Mouse (Mus musculus): Measurements from ENCODE around the gene Tmem199.

The Tmem199 gene

DNA sequence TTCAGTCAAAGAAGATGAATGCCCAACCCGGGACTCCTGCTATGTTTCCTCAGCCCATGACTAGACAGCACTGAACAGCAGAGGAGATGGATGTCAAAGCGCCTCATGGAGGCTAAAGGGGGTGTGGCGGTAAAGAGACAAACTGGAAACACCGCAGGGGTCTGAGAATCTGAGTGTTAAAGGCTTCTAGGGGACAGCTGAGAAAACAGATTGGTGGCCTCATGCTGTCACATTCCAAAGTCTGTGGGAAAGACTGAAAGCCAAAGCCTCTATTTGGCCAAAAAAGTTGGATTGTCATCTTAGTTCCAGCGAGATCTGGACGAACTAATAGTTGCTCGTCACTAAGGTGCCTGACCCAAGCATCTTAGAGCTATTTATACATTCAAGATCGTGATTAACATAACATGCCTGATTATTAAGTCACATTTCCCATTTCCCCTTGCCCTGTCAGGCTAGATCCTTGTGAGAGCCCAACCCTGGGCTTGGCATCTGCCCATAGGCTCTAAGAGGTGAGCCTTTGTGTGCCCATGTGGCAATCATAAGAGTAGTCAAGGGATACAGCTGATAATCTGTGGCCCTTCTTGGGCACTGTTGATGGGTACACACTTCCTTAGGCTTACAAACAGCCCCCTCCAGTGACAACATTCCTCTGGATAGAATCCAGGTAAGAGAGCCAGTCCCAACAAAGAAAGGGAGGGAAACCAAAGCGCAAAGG, 11.4 kb upstream of the Tmem199 start:
- no peak for DNase-seq

DNA sequence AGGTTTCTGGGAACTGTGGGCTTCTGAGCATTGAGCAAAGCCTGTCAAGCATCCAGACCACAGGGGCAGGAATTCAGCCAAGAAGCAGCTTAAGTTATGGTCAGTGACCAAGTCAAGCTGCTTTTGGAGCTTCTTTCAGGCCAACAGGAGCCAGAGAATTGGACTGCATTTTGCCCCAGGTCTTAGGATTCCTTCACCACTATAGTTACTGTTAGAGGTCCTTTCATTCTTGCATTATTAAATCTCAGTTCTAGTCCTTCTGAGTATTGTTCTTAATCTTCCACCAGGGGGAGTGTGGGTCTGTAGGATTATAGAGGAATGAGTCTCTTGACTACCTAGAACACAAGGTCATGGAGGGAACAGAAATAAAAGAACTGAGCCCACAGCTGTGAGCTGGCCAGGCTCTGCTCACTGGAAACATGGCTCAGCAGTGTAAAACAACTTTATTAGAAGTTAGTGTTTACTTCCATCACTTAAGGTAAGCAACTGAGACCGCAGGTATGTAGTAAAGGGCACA, 10.6 kb upstream of the Tmem199 start:
- DNase-seq = peak; percentile 62

DNA sequence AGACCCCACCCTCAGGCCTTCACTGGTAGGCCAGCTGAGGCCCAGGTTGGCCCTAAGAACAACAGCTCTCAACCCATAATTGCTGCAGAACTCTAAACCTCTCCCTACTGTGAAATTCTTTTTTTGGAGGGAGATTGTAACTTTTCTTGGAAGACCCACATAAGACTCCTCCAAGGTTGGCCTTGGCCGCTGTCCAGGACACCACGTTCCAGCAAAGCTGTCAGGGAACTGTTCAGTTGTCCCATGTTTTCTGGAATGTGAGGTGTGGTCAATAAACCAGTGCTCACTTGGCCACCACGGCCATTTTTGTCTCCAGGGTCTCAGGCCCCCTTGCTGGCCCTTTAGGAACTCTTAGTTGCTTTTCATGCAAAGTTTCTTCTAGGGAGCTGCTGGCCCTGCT, 9.9 kb upstream of the Tmem199 start:
- no peak for DNase-seq

DNA sequence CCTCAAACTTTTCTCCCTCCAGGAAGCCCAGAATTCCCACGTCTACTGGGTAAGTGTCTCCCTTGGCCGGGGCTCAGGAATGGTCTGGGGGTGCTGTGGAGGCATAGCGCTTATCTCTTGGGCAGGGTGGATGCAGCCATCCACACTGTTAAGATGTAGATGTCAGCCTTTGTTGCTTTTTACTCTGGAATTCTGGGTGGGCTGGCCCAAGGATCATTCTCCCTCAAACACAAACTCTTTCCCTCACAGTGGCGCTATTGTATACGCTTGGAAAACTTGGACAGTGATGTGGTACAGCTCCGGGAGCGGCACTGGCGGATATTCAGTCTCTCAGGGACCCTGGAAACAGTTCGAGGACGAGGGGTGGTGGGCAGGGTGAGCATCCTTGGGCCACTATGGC, 7.0 kb upstream of the Tmem199 start:
- DNase-seq = no peak

DNA sequence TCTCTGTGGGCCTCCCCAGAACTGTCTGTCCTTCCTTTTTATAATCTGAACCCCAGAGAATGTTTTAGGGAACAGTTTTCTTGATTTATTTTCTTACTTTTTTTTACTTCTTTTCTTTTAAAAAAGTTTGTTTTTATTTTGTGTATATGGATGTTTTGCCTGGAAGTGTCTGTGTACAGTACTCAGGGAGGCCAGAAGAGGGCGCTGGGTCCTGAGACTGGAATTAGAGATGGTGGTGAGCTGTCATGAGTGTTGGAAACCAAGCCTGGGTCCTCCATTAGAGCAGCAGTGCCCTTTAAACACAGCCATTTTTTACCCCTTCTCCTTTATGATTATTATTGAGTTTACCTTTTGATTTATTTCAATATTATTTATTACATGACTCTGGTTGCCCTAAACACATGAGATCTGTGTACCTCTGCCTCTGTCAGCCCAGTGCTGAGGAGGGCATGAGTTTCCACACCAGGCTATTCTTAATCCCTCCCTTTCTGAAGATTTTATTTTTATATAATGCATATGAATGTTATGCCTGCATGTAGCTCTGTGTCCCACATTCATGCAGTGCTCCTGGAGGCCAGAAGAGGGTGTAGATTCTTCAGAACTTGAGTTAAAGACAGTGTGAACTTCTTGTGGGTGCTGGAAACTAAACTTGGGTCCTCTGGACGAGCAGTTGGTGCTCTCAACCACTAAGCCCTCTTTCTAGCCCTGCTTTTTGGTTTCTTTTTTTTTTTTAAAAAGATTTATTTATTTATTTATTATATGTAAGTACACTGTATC, 3.8 kb upstream of the Tmem199 start:
- DNase-seq = no peak

DNA sequence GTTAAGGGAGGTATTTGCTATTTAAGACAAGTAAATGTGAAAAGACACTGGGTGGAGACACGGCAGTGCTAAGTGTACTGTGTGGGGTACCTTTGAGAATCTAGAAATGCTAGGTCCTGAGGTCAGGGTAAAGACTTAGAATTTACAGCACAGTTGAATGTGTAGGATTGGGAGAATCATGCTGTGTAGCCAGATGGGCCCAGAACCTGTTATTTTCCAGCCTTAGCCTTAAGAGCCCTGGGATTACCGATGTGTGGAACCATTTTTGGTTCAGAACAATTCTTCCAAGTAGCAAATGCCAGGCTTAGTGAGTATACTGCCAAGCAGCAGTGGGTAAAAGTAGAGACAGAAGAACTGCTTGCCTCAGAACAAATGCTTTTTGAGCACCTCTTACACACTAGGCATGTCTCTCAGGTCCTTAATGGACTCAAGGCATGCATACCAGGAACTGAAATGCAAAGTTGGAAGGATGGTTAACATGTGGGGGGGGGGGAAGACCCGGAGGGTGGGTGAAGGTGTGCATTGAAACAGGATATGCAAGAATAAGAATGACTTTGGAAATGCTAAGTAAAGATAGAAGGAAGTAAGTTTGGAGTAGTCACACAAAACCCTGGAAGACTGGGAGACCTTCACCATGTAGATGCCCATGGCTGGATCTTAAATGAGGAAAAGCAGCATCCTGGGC, 1.3 kb upstream of the Tmem199 start:
- DNase-seq = no peak

DNA sequence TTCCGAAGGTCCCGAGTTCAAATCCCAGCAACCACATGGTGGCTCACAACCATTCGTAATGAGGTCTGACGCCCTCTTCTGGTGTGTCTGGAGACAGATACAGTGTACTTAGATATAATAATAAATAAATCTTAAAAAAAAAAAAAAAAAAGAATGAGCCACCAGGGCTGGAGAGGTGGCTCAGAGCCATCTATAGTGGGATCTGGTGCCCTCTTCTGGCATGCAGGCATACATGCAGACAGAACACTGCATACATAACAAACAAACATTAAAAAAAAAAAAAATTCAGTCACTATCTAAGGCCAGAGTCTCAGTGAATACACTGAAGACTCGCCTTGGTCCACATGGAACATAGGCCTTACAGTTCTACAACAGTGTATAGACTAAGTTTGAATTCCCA, 2.8 kb downstream of the Tmem199 start:
- DNase-seq = no peak

DNA sequence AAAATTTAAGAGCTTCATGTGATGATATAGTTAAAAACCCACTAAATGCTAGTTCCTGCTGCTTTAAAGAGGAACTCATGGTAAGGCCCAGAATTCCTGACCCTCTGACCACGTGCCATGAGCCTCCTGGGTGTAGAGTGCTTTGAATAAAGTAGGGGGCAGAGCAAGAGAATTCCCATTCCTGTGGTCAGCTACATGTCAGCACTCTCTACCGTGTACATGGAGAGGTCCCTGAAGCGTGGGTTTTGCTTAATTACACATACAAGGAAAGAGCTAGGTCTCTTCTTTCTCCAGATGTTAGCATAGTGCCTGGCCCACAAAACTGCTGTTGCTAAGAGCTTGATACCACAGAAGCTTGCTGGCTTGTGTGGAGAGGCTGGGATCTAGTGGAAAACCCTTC, 6.5 kb downstream of the Tmem199 start:
- no peak for DNase-seq

DNA sequence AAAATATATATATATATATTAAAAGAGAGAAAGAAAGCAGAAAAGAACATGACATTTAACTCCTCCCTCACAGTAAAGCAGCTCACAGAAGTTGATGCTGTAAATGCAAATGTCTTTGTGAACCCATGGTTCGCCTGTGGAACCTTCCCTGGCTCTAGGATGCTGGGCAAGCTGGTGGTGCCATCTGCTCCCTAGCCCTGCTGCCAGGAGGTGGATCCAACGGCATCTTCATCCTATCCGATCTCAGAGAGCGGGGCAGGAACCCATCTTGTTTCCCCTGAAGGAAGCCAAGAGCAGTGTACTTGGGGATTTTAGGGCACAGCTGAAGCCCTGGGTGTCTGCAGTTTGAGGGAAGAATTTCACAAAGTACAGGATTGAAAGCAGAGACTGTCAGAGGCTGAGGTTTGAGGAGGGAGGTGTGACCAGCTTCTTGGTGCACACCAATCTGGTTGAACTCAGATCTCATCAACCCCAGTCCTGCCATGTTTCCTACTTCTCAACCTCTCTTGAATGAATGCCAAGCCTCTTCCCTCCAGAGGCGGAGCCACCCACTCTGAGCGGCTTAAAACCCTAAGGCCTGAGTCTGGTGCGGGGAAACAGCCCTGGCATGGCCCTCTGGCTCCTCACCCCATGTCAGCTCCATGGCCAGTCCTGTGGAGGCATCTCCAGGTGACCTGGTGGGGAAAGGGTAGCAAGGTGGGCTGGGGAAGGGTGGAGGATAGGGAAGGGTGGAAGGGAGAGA, 8.9 kb downstream of the Tmem199 start, which contains the start of gene Sebox:
Gene Sebox, plus strand, starts transcription at position 539 of the 742 bp plus-strand sequence.
- DNase-seq = no peak

DNA sequence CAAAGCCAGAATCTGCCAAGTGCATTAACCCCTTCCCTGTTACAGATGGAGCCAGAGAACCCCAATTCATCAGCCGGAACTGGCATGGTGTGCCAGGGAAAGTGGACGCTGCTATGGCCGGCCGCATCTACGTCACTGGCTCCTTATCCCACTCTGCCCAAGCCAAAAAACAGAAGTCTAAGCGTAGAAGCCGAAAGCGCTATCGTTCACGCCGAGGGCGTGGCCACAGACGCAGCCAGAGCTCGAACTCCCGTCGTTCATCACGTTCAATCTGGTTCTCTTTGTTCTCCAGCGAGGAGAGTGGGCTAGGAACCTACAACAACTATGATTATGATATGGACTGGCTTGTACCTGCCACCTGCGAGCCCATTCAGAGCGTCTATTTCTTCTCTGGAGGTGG, 10.4 kb downstream of the Tmem199 start:
- no peak for DNase-seq

DNA sequence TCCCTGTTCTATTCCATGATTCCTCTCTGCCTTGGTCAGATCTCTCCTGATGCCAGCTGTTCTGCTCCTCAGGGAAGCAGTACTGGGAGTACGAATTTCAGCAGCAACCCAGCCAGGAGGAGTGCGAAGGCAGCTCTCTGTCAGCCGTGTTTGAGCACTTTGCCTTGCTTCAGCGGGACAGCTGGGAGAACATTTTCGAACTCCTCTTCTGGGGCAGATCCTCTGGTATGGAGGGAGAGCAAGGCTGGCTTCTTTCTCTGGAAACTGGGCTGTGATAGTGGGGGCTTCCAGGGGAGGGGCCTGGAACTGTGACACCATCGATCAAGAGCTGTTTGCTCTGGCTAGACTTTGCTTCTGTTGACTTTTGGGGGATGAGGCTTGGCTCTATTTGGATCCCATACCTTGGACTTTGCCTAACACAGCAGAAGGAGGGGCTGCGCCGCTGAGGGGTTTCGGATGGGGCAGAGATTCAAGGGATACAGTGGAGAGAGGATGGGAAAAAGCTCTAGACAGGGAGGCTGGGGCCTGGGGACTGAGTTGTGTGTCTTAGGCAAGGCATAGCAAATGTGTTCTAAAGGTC, 11.3 kb downstream of the Tmem199 start:
- DNase-seq = no peak

DNA sequence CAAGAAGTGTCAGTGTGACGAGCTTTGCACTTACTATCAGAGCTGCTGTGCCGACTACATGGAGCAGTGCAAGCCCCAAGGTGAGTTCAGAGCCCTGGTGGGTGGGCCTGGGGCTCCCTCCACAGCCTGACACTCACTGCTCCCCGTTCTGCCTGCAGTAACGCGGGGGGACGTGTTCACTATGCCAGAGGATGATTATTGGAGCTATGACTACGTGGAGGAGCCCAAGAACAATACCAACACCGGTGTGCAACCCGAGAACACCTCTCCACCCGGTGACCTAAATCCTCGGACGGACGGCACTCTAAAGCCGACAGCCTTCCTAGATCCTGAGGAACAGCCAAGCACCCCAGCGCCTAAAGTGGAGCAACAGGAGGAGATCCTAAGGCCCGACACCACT, 12.4 kb downstream of the Tmem199 start:
- DNase-seq = no peak

DNA sequence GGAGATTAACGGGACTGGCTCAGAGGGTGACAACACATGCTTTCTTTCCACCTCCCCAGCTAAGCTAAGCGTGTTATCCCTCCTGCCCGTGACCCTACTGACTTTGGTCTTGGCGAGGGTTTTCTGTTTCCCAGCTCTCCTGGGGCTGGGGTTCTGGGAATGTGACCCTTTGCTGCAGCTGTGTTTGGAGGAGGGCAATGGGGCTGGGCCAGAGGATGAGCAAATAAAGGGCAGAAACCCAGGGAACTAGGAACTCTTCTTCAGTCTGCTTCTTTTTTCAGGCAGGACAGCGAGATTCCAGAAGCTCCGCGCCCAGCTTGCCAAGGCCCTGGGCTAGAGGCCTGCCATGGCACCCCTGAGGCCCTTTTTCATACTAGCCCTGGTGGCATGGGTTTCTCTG, 13.0 kb downstream of the Tmem199 start, which contains the start of gene Vtn:
Gene Vtn, plus strand, starts transcription at position 88 of the 400 bp plus-strand sequence.
- DNase-seq = no peak

DNA sequence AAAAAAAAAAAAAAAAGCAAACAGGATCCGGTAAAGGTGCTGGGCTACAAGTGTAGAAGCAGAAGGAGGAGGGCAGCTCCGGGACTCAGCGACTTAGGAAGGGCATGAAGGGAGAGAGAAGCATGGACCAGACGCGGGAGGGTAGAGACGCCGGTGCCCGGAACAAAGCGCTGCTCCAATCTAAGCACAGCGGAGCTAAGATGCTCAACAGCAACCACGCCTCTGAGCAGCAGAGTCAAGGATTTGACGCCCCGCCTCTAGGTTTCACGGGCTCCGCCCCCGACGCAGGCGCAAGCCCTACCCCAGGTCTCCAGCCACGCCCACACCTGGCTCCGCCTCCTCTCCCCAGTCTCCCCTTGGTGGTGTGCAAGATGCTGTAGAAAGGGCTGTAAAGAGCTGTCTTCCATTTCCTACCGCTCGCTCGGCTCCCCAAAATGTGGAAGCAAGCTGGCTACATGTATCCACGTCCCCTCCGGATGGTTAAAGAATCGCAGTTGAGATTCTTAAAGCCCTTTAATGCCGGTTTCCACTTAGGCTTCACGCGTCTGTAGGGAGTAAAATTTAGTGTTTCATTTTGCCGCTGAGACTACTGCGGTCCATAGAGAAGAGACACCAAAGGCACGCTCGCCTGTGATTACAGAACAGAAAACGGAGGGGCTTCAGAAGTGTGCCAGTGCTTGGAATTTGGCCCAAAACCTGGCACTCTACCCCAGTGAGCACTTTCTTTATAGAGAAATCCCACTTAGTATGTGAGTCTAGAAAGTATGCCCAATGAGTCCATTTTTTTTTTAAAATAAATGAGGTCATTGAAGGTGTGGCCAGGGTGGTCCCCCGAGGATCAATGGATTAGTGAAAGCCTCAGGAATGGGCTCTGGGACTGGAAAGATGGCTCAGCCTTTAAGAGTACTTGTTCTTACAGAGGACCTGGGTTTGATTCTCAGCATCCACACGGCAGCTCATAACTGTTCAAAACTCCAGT, 14.1 kb downstream of the Tmem199 start, which contains the start of gene Sarm1:
Gene Sarm1, minus strand, starts transcription at position 211 of the 979 bp plus-strand sequence.
- DNase-seq = peak; percentile 94

DNA sequence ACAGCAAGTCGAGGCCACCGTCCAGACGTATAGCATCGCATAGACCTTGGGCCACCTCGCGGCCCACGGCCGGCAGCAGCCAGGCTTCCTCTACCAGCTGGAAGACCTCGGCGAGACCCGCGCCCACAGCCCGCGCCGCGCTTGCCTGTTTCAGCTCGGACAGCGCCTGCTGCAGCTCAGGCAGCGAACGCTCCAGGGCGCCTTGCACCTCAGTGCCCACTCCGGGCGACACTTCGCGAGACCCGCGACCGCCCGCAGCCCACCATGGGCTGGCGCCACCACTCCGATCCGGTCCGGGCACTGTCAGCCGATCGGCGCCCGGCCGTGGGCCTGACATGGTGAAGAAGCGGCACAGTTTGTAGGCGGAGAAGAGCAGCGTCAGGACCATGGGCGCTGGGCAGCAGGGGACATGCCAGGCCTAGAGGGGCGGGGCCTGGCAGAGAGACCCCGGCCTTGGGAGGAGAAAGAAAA, 14.9 kb downstream of the Tmem199 start:
- DNase-seq = no peak

DNA sequence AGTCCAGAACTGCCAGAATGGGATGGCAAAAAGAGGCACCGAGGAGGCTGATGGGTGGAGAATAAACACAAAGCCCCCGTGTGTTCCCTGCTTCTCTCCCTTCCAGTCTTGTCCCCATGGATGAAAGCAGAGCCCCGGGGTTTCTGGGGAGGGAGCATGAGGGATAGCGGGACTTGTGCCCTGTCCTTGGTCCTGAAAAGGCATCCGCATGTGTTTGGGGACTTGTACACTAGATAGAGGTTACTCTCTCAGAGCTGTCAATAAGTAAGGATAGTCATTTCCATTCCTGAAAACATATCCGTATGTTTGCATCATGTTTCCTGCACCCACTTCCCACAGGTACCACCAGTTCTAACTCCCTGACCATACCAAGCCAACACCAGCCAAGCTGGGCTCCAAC, 16.1 kb downstream of the Tmem199 start:
- DNase-seq = no peak

DNA sequence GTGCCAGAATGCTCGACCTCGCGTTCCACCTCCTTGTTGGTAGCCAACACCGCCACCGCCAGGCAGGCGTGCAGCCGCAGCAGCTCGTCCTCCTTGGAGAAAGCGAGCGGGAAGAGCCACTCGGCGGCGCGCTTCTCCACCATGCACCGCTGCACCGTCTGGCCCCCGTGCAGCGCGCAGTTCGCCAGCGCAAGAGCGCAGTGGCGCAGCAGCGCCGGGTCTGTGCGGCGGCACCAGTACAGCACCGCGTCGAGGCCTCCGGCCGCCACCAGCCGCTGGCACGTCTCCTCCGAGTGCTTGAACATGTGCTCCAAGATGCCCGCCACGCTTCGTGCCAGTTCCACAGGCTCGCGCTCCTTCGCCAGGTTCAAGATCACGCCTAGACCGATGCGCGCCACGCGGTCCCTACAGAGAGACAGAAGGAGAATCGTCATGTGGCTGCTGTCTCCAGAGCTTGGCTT, 21.2 kb downstream of the Tmem199 start:
- DNase-seq = no peak

DNA sequence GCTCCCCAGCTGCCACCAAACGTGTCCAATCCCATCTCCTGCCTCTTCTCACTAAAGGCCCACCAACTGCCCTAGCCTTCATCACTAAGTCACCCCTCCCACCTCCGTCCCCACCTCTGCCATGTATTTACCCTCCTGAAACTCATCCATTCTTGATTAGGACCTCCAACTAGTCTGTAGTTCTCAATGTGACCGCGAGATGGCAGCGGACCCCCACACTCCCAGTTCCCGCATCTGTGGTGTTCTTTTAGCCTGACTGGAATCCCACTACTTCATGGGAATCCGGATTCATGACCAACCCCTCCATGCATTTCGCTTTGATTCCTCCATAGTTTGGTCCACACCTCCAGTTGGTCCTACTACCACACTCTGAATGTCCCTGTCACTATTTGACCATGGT, 23.8 kb downstream of the Tmem199 start:
- DNase-seq = peak; percentile 75

DNA sequence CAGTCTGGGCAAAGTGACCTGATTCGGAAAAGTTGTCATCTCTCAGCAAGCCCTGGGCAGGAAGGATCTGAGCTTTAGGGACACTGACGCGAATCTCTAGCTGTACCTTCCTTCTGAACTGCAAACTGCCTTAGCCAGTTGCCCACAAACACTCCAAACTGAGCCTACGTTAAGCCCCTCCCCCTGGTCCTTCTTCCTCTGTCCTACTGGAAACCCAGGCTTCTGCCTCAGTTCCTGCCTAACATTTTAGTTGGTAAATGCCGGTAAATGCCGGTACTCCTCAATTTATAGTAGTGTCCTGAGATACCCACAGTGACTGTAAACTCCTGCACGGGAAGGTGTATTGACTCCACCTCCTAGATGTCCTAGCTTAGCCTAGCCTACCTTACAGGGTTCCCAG, 28.3 kb downstream of the Tmem199 start:
- no peak for DNase-seq

DNA sequence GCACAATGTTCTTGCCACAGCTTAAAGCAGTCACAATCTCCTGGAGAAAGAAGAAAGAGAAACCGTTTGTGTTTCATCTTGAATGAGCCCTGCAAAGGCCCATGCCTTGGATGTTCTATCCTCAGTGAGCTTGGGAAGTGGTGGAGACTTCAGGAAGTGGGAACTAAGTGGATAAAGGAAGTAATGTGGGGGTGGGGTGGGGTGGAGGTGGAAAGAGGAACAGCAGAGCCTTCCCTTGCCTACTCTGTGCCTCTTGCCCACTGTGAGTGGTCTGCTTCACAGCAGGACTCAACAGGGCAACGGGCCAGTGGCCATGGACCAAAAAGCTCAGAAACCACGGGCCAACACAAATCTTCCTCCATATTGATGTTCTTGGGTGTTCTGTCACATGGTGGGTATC, 36.7 kb downstream of the Tmem199 start:
- DNase-seq = no peak
